Mouse (Mus musculus): ENCODE results near the gene Tubg1. TPM values are rescaled to one million over a fixed set of nuclear protein-coding genes. Genes with fewer than 3 reads are reported as not detected.
"Not testable (repeated sequence)": the region's sequence is repeated elsewhere in the genome, so short reads cannot be mapped to it uniquely, and the experiment has no call there.

Tubg1 gene
- total RNA-seq, 2 experiments from 2014 or later = 39.7 to 41.8 TPM

DNA sequence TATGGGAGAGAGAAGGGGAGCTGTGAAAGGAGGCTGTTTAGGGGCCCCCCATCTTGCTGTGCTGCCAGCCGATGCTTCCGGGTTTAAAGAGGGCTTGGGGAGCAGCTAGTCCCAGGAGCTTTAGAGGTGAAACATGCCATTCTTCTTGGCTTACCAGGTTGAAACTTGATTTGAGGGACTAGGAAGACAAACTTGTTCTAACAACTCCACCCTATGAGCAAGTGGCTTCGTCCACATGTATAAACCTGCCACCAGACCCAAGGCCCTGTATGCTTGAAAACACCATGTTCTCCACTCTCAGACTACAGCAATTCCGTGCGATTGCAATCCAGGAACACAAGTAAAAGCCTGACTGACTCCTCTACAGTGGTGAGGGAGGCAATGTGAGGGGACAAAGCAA, 16.7 kb upstream of the Tubg1 start:
- DNase-seq = no peak

DNA sequence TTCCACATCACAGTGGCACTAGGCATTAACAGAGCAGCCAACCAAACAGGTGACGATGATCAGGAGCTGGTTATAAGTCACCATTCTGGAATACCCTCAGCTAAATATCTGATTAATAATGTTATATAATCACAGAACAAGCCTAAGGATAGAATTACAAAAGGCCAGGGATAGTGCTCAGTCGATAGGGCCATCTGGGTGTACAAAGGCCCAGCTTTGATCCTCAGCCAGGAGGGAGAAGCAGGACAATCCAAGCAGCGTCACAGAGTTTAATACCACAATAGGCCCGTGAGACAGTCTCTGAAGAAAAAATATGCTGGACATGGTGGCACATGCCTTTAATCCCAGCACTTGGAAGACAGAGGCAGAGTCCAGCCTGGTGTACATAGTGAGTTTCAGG, 10.4 kb upstream of the Tubg1 start:
- DNase-seq = no peak

DNA sequence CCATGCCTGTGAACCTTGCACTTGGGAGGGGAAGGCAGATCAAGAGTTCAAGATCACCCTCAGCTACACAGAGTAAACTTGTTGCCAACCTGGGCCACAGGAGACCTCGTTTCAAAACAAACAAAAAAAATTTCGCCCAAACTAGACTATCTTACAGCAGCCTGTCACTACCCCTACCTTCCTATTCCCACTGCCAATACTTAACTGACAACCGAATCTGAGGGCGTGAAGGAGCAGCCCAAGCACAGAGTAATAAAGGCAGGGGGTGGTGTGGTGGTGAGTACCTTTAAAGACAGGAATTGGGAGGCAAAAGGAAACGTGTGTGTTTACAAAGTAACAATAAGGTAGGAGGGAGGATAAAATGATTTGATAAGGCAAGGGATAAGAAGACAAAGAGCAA, 9.0 kb upstream of the Tubg1 start:
- no peak for DNase-seq

DNA sequence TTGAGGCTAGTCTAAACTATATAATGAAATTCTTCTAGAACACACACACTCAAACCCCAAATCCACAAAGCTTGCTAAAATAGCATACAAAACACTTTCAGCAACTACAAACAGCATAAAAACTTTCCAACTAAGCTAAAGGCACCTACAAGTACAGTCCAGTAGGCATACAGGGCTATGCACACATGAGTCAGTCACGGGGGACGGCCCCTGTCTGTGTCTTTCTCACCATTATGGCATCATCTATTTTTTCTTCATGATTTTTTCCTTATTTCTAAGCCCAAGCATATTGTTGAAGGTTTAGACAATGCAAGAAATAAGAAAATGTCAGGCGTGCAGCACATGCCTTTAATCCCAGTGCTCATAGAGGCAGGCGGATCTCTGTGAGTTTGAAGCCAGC, 8.6 kb upstream of the Tubg1 start:
- DNase-seq = no peak

DNA sequence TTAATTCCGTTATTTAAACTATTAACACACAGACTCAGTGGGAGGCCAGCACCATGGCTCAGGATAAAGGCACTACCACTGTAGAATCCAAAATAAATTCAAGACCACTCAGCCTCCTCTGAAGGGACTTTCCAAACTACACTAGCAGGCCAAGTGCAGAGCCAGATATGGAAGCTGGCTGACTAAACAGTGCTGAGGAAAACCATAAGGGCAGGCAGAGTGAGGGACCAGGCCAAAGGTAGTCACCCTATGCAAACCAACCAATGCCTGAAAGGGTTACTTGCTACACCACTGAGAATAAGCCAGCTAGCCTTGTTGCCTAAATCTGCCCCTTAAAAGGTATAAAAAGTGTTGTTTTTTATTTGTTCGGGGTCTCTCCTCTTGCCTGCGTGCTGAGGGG, 7.6 kb upstream of the Tubg1 start:
- no peak for DNase-seq

DNA sequence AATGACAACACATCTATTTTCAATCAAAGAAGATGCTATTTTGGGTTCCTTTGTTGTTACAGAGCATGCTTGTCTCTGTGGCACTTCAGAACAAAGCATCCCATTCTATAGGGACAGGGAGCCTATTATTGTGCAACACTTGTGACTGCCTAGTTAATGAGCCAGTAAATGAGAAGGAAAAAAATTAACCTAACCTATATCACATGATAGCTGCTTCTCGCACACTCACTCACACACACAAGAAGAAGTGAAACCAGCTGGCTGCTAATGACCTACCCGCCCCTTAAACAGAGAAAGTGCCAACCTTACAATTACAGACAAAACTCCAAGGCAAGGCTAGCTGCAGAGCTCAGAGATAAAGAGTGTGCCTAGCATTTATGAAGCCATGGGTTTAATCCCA, 4.2 kb upstream of the Tubg1 start:
- DNase-seq = no peak

DNA sequence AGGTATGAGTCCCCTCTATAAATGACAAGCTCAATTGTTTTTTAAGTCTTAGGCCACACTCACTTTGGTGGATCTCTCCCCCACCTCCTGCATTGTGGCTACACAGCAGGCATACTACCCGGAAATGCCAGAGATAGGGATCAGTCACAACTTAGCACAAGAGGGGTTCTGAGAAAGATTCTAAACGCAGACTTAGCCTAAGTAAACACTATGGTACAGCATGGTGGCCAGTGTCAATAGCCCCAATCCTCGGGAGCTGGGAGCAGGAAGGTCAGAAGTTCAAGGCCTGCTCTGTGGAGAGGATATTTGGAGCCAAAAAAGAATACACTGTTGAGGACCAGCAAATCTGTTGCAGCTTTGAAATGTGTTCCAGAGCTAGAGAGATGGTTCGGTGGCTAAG, 1.6 kb upstream of the Tubg1 start:
- DNase-seq = no peak

DNA sequence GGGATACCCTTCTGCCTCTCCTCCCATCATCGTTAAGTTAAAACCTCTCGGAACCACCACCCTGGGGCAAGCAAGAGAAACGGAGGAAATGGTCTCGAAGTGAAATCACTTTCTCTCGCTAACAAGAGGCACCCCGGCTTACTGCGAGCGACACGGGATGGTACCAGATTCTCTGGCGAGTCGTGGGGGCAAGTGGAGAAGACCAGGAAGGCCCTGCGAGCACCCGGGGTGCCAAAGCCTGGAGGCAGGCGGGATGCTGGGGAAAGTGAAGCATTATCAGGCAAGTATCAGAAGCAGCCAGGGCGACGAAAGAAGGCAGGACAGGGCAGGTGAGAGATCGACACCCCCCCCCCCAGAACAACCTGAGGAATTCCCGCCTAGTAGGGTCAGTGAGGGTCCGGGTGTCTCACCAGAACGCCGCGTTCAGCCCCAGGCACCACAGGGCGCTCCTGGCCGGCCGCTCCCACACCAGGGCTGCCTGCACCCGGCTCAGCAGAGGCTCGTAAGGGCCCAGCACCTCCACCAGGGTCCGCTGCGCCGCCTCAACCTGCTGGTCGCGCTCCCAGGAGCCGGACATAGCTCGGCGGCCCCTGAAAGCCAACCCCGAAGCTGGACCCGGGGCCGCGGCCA, 492 bp upstream of the Tubg1 start:
- DNase-seq = no peak

DNA sequence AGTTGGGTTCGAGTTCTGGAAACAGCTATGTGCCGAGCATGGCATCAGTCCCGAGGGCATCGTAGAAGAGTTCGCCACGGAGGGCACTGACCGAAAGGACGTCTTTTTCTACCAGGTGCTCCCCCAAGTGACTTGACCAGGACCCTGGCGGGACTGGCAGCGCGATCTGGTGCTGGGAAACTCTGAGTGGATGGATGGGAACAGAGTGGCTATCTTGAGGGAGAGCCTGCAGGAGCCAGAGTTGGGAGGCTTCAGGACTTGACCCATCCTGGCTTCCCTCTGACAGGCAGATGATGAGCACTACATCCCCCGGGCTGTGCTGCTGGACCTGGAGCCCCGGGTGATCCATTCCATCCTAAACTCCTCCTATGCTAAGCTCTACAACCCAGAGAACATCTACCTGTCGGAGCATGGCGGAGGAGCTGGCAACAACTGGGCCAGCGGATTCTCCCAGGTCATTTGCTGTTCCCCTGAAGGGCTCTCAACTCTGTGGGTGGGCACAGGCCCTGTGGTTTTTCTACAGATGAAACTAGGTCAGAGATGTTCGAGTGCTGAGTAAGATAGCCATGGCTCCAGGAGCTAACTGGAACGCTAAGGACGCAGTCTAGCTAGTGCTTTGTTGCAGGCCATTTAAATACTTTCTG, 929 bp downstream of the Tubg1 start:
- no peak for DNase-seq

DNA sequence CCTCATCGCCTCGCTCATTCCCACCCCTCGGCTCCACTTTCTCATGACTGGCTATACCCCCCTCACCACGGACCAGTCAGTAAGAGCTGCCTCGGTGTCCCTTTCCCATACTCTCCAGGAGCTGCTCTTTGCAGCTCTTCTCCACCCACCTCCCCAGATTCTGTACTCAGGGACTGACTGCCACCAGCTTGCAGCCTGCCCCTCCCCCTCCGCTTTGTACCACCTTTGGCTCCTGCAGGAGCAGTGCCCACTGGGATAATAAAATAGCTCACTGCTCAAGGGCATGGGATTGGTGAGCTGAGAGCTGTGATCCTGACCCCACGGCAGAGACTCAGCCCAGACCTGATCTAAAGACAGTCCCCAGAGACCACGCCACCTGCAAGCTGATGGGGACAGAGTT, 4.8 kb downstream of the Tubg1 start:
- DNase-seq = not testable (repeated sequence)

DNA sequence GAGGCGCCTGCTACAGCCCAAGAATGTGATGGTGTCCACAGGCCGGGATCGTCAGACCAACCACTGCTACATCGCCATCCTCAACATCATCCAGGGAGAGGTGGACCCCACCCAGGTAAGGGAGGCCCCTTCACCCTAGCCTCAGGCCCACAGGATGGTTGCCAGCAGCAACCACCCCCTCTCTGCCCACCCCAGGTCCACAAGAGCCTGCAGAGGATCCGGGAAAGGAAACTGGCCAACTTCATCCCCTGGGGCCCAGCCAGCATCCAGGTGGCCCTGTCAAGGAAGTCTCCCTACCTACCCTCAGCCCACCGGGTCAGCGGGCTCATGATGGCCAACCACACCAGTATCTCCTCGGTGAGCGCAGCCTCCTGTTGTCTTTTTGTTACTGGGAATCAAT, 5.3 kb downstream of the Tubg1 start:
- not testable (repeated sequence) for DNase-seq

DNA sequence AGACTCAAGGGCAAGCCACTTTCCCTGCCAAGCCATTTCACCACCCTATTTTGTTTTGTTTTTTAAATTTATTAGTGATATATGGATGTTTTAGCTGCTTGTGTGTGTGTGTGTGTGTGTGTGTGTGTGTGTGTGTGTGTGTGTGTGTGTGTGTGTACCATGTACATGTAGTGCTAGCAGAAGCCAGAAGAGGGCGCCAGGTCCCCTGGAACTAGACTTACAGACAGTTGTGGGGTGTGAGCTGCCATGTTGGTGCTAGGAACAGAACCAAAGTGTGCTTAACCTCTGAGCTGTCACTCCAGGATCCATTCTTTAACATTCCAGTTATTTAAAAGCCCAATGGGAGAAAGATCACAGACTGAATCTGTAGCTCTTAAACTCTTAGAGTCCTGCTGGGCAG, 7.3 kb downstream of the Tubg1 start:
- DNase-seq = no peak

DNA sequence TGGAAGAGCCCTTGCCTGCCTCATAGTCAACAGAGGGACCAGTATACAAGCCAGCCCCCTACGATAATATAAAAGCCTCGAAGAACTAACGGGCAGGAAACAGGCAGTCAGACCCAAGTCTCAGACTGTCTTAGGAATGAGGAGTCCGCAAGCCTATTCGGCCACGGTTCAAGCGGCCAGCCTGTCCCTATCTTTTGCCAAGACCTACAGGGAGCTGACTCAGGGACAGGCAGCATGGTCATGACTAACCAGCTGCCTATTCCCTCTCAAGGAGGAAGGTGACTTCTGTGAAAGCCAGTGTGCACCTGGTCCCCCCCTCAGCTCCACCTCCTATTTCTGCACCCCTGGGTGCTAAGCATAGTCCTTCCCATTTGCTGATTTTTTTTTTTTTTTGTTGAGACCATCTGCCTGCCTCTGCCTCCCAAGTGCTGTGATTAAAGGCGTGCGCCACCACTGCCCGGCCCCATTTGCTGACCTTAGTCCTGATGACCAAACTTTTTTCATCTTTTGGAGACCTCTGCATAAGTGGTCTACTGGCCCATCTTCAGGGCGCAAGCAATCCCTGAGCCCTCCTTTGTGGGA, 9.3 kb downstream of the Tubg1 start:
- no peak for DNase-seq

DNA sequence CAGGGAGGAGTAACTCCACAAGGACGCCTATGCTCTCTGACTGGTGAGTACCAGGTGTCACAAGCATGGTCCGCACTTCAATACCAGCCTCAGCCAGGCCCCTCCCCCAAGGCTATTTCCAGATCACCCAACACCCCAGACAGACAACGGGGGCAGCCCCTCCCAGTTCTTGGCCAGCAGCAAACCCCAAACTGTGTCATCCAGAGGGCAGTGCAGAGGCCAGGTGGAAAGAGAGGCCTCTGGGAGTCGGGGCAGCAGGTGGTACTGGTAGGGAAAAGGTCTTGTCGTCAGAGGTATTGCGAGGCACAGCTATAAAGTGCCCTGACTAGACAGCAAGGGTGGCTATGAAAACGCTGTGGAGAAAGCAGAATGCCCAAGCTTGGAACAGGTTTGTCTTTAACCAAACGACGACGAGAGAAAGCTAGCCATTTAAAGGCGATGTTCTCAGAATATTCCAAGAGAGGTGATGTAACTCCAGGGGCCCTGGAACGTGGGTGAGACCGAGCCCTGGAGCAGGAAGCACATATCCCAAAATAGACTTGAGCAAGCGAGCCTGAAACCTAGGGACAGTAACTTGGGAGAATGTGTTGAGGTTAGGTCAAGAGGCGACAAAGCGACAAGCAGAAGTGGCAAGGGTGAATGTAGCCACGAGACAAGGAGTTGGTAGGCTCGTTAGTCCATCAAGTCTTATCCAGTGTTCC, 10.5 kb downstream of the Tubg1 start:
- DNase-seq = no peak

DNA sequence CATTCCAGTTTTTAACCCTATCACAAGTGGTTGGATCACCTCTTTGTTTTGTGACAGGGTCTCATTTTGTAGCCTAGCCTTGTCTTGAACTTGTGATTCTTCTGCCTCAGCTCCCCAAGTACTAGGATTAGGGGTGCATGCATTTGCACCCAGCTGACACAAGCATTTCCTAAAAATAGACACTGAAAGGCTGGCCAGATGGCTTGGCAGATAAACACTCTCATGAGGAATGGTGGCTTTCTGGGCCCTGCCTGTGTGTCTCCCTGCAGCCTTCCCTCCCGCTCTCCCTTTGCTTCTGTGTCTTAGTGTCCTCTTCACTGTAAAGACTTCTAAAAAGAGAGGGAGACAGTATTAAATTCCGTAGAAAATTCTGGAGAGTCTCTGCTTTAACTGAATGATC, 11.4 kb downstream of the Tubg1 start:
- no peak for DNase-seq

DNA sequence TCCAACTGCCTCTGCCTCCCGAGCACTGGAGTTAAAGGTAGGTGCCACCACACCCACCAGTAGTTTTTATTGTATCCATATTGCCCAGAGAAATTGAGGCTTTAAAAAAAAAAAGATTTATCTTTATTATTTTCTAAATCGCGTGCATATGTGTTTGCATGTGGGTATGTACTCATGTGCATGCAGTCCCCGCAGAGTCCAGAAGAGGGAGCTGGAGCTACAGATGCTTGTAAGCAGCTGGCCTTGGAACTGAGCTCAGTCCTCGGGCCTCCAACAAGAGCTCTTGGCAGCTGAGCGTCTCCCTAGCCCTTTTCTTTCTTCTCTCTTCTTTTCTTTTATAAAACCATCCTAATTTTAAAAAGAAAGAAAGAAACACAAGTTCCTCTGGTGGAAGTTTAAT, 12.0 kb downstream of the Tubg1 start:
- DNase-seq = no peak

DNA sequence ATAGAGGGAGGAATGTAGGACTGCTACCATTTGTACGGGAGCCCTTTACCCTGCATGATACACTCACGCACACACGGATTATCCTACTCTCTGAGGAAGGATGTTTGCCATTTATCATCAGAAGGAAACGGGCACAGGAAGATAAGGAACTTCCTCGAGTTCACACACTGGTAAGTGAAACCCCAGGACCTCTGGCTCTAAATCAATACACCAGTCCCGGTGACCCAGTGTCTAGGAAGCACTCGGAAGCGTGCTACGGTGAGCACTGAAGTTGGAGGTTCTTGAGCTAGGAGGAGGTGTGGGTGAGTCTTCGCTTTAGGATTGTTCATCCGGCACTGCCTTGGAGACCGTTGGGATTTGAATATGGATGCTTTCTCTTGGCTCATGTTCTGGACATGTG, 13.3 kb downstream of the Tubg1 start:
- DNase-seq = no peak

DNA sequence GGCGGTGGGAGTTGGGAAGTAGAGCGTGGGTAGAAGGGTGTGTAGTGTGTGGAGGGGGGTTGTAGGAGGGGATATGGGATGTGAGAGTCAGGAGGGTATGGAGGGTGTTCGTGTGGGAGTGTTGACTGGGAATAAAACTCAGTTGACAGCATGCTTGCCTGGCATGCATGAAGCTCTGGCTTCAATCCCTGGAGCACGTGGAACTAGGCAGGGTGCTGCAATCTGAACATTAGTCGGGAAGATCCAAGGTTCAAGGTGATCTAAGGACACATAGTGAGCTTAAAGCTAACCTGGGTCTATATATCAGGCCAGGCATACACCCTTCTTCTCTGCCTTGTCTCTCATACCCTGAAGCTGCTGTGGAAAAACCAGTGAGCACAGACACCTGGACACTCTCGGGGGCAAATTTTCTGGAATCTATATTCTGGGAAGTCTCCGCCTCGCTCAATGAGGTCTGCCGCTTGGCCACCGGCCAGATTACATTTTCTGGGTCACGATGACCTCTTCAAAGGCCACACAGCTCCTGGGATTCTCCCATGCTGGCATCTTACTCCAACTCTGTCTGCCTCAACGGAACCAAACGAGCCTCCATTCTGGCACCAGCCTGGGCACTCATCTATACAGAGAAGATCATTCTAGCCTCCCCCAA, 14.6 kb downstream of the Tubg1 start:
- no peak for DNase-seq

DNA sequence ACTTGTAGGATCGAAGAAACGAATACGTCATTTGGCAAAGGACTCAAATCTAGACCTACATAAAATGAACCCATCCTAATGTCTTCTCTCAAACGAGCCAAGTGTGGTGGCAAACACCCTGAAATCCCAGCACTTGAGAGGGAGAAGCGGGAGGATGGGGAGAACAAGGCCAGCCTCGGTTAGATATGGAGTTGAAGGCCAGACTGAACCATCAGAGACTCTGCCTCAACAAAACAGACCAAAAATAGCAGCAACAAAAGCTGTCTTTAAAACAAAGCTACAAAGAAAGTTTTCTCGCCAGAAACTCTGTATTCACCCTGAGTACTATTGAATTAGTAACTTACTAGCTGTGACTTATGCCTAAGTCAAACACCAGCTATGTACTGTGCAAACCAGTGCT, 17.3 kb downstream of the Tubg1 start:
- no peak for DNase-seq

DNA sequence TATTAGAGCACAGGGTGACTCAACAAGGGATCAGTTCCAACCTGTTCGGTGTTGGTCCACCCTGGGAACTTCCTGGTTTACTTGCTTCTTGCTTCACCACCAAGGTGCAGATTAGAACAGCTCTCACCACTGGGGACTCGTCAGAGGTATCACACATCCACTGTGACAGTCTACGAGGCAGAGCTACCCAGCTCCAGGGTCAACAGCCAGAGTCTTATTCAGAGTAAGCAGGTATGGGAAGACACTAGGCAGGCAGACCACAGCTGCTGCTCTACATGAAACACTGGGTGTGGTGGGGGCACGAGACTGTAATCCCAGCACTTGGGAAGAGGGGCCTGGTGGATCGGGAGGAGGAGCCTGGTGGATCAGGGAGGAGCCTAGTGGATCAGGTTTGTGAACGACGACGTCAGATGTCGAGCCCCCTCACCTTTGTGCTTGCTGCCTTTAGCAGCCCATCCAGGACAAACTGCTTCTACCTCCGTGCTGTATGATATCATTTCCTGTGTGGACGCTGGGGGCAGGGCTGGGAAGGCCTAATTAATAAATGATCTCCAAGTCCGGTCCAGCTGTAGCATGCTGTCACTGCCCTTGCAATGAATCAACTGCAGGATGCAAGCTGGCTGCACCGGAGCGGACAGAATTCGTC, 18.9 kb downstream of the Tubg1 start:
- DNase-seq = no peak

DNA sequence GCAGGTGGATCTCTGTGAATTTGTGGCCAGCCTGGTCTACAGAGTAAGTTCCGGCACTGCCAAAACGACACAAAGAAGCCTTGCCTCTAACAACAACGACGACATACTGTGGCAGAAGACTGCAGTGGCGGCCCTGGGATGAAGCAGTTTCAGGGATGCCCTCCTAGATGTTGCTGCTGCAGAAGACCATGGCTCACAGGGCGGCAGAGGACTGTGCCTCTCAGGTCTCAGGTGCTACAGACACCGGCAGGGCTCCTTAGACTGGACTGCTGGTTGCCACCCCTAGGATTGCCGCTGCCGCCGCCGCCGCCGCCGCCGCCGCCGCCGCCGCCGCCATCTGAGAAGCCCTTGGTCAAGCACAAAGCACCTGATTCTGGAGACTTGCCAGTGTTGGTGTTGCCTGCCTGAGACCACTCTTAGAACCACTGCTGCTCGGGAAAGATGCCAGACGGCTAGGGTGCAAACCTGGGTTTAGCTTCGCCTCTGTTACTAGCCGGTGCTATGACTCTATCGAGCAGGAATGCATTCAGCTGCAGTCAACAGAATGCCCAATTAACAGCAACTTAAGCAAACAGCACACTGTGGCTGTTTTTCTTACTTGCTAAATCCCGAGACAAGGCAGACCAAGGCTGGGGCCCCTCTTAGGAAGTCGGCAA, 20.6 kb downstream of the Tubg1 start:
- no peak for DNase-seq

DNA sequence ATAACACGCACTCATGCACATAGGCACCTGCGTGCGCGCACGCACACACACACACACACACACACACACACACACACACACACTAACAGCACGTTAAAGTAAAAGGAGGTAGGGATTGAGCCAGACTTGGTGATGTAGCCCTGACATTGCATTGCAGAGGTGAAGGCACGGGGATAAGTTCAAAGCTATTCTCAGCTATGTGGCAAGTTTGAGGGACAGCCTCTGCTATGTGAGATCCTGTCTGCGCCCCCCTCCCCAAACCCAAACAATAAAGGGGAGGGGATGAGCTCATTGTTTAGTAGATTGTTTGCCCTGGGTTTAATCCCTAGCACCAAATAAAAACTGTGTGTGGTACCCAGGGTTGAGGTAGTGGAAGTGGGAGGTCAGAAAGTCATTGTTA, 21.4 kb downstream of the Tubg1 start:
- DNase-seq = no peak
